Mouse (Mus musculus): ENCODE measurements around the gene Fyco1.

DNA sequence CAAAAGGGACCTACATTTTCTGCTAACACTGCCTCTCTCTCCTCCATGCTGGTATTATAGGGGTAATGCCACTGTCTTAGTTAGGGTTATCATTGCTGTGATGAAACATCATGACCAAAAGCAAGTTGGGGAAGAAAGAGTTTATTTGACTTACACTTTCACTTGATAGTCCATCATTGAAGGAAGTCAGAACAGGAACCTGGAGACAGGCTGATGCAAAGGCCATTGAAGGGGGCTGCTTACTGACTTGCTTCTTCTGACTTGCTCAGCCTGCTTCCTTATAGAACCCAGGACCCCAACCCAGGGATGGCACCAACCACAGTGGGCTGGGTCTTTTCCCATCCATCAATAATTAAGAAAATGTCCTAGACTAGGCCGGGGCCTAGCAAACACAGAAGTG lies 11.9 kb upstream of the Fyco1 start:
- TF ChIP-seq POLR2A (IDR thresholded peaks at IDR 0.05; ENCODE audit: insufficient read length, low read depth), result no peak
- TF ChIP-seq MAX (IDR thresholded peaks at IDR 0.05; ENCODE audit: low read depth), result no peak
- TF ChIP-seq CEBPB (IDR thresholded peaks at IDR 0.05; ENCODE audit: insufficient read depth, poor library complexity, severe bottlenecking), result no peak
- no peak for TF ChIP-seq TCF3 (IDR thresholded peaks at IDR 0.05; ENCODE audit: insufficient read length, low read depth)
- TF ChIP-seq POLR2AphosphoS2 (IDR thresholded peaks at IDR 0.05; ENCODE audit: insufficient read length, low read depth), result no peak
- TF ChIP-seq MYOG (IDR thresholded peaks at IDR 0.05; ENCODE audit: control insufficient read depth in 1 of 3, insufficient read depth in 1 of 3, insufficient read length in 2 of 3, low read depth in 2 of 3), result no peak
- no peak for TF ChIP-seq REST (IDR thresholded peaks at IDR 0.05; ENCODE audit: insufficient read depth, insufficient read length)
- no peak for TF ChIP-seq TCF12 (IDR thresholded peaks at IDR 0.05; ENCODE audit: insufficient read depth, poor library complexity, severe bottlenecking)
- TF ChIP-seq E2F4 (IDR thresholded peaks at IDR 0.05; ENCODE audit: insufficient read depth), result no peak
